Mouse (Mus musculus) adrenal gland, adult (tissue): Measurements from ENCODE around the gene Unc50.

Experiments
- DNase-seq, 2 experiments: peaks; one replicate each; pipeline ENCODE4 v3.0.0; 2022 to 2023; ENCODE audit warnings: low spot score in 1 of 2; ENCODE audit not compliant: inconsistent age in 2 of 2

The Unc50 gene

DNA sequence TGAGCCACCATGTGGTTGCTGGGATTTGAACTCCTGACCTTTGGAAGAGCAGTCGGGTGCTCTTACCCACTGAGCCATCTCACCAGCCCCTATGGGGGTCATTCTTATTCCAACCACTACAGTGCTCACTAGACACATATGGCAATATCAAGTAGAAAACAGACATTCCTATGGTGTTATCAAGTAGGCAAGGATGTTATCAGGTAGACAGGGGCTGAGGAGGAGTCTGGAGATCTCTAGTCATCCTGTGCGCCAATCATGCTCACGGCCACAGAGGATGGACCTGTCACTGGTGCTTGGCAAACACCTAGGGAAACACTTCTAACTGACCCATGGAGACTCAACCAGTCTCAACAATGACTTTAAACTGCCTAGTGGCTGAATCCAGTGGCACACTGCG, 54.7 kb downstream of the Unc50 start:
- no peak for DNase-seq

DNA sequence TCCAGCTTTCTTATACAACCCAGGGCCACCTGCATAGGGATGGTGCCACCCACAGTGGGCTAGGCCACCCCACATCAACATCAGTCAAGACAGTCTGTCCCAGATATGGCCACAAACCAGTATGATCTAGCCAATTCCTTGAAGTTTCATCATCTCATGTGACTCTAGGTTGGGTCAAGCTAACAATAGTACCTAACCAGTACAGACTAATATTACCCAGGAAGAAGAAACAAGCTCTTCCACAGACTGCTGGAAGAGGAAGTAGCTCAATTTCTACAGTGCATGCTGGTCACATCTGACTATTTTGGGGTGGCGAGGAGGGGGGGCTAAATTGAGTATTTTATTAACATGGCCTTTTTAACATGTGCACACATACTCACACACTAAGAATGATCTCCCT, 56.5 kb downstream of the Unc50 start:
- DNase-seq: no peak

DNA sequence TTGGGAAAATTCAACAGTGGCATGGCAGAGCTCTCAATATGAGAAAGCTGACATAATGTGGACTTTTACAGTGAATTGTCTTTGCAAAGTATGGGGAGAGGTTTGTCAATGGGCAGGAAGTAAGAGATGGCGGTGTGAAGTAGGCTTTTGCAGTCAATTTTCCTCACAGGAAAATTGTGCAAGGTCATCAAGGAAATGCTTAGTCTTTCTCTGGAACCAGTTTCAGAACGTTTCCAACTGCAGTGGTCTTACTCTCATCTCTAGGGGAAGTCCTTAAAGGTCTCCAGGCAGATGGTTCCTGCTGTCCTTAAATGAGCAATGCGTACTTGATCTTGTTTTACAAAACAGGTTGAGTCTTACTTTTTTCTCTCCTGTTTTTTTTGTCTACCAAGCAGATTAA, 57.1 kb downstream of the Unc50 start:
- no peak for DNase-seq

DNA sequence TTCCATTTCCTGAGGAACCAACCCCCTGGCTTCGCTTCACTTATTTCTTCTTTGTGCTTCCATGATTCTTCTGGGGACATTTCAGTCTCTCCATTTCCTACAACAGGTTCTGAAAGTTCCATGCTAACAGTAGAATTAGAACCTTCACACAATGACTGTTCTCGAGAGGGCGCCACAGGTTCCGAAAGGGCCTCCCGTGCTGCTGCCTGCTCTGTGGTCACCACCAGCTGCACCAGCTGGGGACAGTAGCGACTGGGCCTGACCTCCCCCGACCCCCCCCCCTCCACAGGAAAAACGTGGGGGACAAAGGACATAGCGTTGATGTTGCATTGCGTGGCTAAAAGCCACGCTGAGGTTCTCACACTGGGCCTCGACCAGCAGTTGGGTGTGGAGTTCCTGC, 58.6 kb downstream of the Unc50 start:
- DNase-seq: no peak
